ENCODE assay signal across 8 mouse cellular contexts in the genomic region with DNA sequence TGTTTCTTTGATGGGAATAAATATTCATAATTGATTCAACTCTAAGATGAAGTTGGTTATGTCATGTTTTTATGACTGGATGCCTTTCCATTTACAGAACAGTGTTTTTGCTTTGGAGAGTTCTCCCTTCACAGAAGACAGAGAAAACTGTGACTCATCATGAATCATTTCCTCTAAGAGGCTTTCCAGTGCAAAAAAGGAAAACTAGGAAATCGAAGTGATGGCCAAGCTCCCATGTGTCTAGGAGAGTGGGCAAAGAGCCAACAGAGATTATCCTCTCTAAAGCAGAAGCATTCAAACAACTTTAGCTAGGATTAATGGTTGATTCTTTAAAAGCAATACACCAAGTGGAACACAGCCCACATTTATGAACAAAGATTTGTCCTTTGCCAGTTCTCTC.
DNase-seq lines count a peak whose midpoint lies in the region; ATAC-seq and TF ChIP-seq lines count a peak whose summit lies in the region.

No protein-coding gene starts in this region.

- TF ChIP-seq POLR2A in brain, embryonic 14.5 days (IDR thresholded peaks at IDR 0.05; ENCODE audit: borderline replicate concordance, extremely low read depth, insufficient read depth, insufficient read length, poor library complexity, severe bottlenecking) = no peak
- TF ChIP-seq POLR2A in thymus, adult 2 months (IDR thresholded peaks at IDR 0.05; ENCODE audit: control insufficient read depth, extremely low read depth, insufficient read depth, low read length, poor library complexity) = no peak

- no peaks in the 10 kb centered on the region for H3K36me3 ChIP-seq in thymus, adult 2 months (ENCODE audit: control insufficient read depth, insufficient read depth, low read length)
- H3K36me3 ChIP-seq in hindbrain, embryonic 11.5 days (ENCODE audit: control insufficient read depth, insufficient read depth, low read length) = no peaks in the 10 kb centered on the region
- no peaks in the 10 kb centered on the region for H3K36me3 ChIP-seq in hindbrain, embryonic 13.5 days

- WGBS in thymus, adult 2 months = 18% methylated on average over 1 of the region's 1 CpGs
- 71% methylated on average over 1 of the region's 1 CpGs for WGBS in hindbrain, embryonic 11.5 days
- WGBS in hindbrain, embryonic 13.5 days = 55% methylated on average over 1 of the region's 1 CpGs

- H3K9me3 ChIP-seq in hindbrain, embryonic 11.5 days (ENCODE audit: control insufficient read depth, low read length) = no peaks in the 10 kb centered on the region
- no peaks in the 10 kb centered on the region for H3K9me3 ChIP-seq in hindbrain, embryonic 13.5 days

- H3K4me1 ChIP-seq in thymus, adult 2 months (replicated peaks; ENCODE audit: control insufficient read depth, insufficient read depth, low read length) = no peaks in the 10 kb centered on the region
- H3K4me1 ChIP-seq in hindbrain, embryonic 11.5 days (replicated peaks; ENCODE audit: control insufficient read depth, insufficient read depth, low read length) = no peaks in the 10 kb centered on the region
- no peaks in the 10 kb centered on the region for H3K4me1 ChIP-seq in hindbrain, embryonic 13.5 days (replicated peaks)

- no peak for ATAC-seq in hindbrain, embryonic 11.5 days (ENCODE audit: low FRiP score)
- ATAC-seq in hindbrain, embryonic 13.5 days (ENCODE audit: low FRiP score) = no peak

- H3K27ac ChIP-seq in thymus, adult 2 months (ENCODE audit: control insufficient read depth, insufficient read depth, low read length) = no peak overlapping the region
- H3K27ac ChIP-seq in hindbrain, embryonic 11.5 days (ENCODE audit: low read depth, low read length) = no peak overlapping the region
- H3K27ac ChIP-seq in hindbrain, embryonic 13.5 days = no peak overlapping the region

- no peak overlapping the region for H3K9ac ChIP-seq in hindbrain, embryonic 11.5 days (ENCODE audit: low read depth, low read length)
- H3K9ac ChIP-seq in hindbrain, embryonic 13.5 days = no peak overlapping the region

- TF ChIP-seq CTCF in brain, embryonic 14.5 days (IDR thresholded peaks at IDR 0.05; ENCODE audit: borderline replicate concordance, extremely low read depth, insufficient read depth, insufficient read length) = no peak
- no peak for TF ChIP-seq CTCF in thymus, adult 2 months (IDR thresholded peaks at IDR 0.05; ENCODE audit: borderline replicate concordance, control insufficient read depth, extremely low read depth, insufficient read depth, low read length, poor library complexity)

- intact Hi-C loops in left cerebral cortex, postnatal 25 days (cut with DNase I) = no loop called here

- H3K27me3 ChIP-seq in thymus, adult 2 months (ENCODE audit: control insufficient read depth, insufficient read depth, low read length) = no peaks in the 10 kb centered on the region
- H3K27me3 ChIP-seq in hindbrain, embryonic 11.5 days (ENCODE audit: control insufficient read depth, insufficient read depth, low read length) = no peaks in the 10 kb centered on the region
- no peaks in the 10 kb centered on the region for H3K27me3 ChIP-seq in hindbrain, embryonic 13.5 days

- no peak overlapping the region for H3K4me3 ChIP-seq in thymus, adult 2 months (ENCODE audit: control insufficient read depth, insufficient read depth, low read length)
- H3K4me3 ChIP-seq in hindbrain, embryonic 11.5 days (ENCODE audit: low read depth, low read length) = no peak overlapping the region
- no peak overlapping the region for H3K4me3 ChIP-seq in hindbrain, embryonic 13.5 days

- no peak overlapping the region for H3K4me2 ChIP-seq in hindbrain, embryonic 11.5 days (replicated peaks; ENCODE audit: low read depth, low read length)
- H3K4me2 ChIP-seq in hindbrain, embryonic 13.5 days = no peak overlapping the region

- DNase-seq in kidney, postnatal 14 days = peak; percentile 1
- DNase-seq in kidney, postnatal 25 days = no peak
- DNase-seq in brain, embryonic 14.5 days (ENCODE audit: low read depth) = peak; percentile 66
- DNase-seq in heart, adult 8-10 months (ENCODE audit: low spot score) = peak; percentile 50
- DNase-seq in left cerebral cortex, postnatal 25 days (ENCODE audit: low spot score in 2 of 2) = peak; percentile 35 to 89
- no peak for DNase-seq in thymus, adult 2 months
- DNase-seq in hindbrain, embryonic 11.5 days (ENCODE audit: low spot score) = no peak

Comparison
In these comparisons a context has a peak if more than half of its experiments do, and no peak if none do; other contexts are left out.
1. DNase-seq: peak in kidney, postnatal 14 days (single experiment), brain, embryonic 14.5 days (single experiment), heart, adult 8-10 months (single experiment) and left cerebral cortex, postnatal 25 days (2 of 2); none in kidney, postnatal 25 days (0 of 2), thymus, adult 2 months (single experiment) and hindbrain, embryonic 11.5 days (single experiment).